In the genomic region with DNA sequence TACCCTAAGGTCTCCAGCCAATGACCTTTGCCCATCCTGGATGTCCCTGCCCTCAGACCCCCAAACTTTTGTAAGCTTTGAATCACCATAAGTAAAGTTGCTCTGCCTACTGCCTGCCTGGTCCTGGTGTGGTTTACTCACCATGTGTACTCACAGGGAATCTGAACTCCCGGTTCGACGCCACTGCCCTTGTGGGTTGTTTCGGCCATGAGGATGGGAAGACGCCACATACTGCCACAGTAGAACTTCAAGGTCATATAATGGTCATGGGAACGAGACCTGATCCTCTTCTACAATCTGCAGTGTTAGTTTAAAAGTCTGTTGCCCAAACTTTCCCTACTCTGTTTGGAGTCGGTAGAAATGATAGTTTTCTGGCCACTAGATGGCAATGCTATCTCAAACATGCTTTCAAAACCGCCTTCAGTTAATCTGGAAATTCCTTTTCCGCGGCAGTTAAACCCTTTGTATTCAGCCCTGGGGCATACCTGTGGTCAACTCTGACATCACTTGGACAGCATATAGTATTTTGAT, we compare ENCODE assay signal across 9 mouse cellular contexts. TPM values are rescaled to one million over a fixed set of nuclear protein-coding genes. Genes with fewer than 3 reads are reported as not detected.
DNase-seq lines count a peak whose midpoint lies in the region; ATAC-seq and TF ChIP-seq lines count a peak whose summit lies in the region.
"Had no signal": no experiment of that assay in that cellular context is flagged by ENCODE, and none has a peak within 500 bp of the region (broad histone marks: within the 10 kb centered on the region; RNA-seq: fewer than 3 reads in every experiment).

No protein-coding gene starts in this region.

- peak; percentile 81 for TF ChIP-seq CTCF in layer of hippocampus, adult 2 months (conservative IDR thresholded peaks at IDR 0.05)
- peak; percentile 78 for TF ChIP-seq CTCF in intestine, postnatal 0 days (IDR thresholded peaks at IDR 0.05; ENCODE audit: low read depth)

- ATAC-seq in intestine, postnatal 0 days: no peak; the same call in 1 of the 2 replicates
- ATAC-seq in midbrain, embryonic 11.5 days (ENCODE audit: low FRiP score): peak; percentile 42

- no peaks in the 10 kb centered on the region for H3K9me3 ChIP-seq in intestine, postnatal 0 days (ENCODE audit: control insufficient read depth)
- H3K9me3 ChIP-seq in midbrain, embryonic 11.5 days (ENCODE audit: control insufficient read depth, low read length): no peaks in the 10 kb centered on the region

- no peak overlapping the region for H3K4me3 ChIP-seq in layer of hippocampus, adult 2 months
- H3K4me3 ChIP-seq in intestine, postnatal 0 days (ENCODE audit: low read depth, low read length): no peak overlapping the region
- H3K4me3 ChIP-seq in midbrain, embryonic 11.5 days (ENCODE audit: low read depth, low read length): no peak overlapping the region

- H3K4me1 ChIP-seq in intestine, postnatal 0 days (replicated peaks; ENCODE audit: control insufficient read depth, insufficient read depth, low read length): no peaks in the 10 kb centered on the region
- H3K4me1 ChIP-seq in midbrain, embryonic 11.5 days (ENCODE audit: control insufficient read depth, insufficient read depth, low read length): no peaks in the 10 kb centered on the region

- no peaks in the 10 kb centered on the region for H3K27me3 ChIP-seq in intestine, postnatal 0 days (replicated peaks; ENCODE audit: control insufficient read depth, insufficient read depth, low read length)
- H3K27me3 ChIP-seq in midbrain, embryonic 11.5 days (ENCODE audit: control insufficient read depth, insufficient read depth, low read length): no peaks in the 10 kb centered on the region

- peak overlapping the region; percentile 50 for H3K4me2 ChIP-seq in intestine, postnatal 0 days (replicated peaks; ENCODE audit: low read depth)
- no peak overlapping the region for H3K4me2 ChIP-seq in midbrain, embryonic 11.5 days

- no peak overlapping the region for H3K9ac ChIP-seq in intestine, postnatal 0 days (ENCODE audit: low read depth, low read length)
- H3K9ac ChIP-seq in midbrain, embryonic 11.5 days (ENCODE audit: low read length): no peak overlapping the region

- no peak overlapping the region for H3K27ac ChIP-seq in layer of hippocampus, adult 2 months
- no peak overlapping the region for H3K27ac ChIP-seq in intestine, postnatal 0 days (ENCODE audit: low read depth, low read length)
- no peak overlapping the region for H3K27ac ChIP-seq in midbrain, embryonic 11.5 days (ENCODE audit: low read depth, low read length)

- WGBS in intestine, postnatal 0 days: 41% methylated on average over 10 of the region's 10 CpGs
- WGBS in midbrain, embryonic 11.5 days: 46% methylated on average over 10 of the region's 10 CpGs

- peak in 1 of 2 experiments; percentile 47 for DNase-seq in layer of hippocampus, adult 2 months (ENCODE audit: low spot score in 2 of 2)
- DNase-seq in layer of hippocampus, postnatal 25 days (ENCODE audit: extremely low spot score in 1 of 2, low spot score in 1 of 2): no peak
- DNase-seq in R1 (ENCODE audit: low read depth, low spot score): peak; percentile 25
- peak; percentile 20 for DNase-seq in fibroblast of lung, adult 2 months (ENCODE audit: low read depth)
- DNase-seq in midbrain, embryonic 11.5 days (ENCODE audit: low spot score, missing footprints): peak; percentile 85
- DNase-seq in gastrocnemius, postnatal 4 days (ENCODE audit: low spot score in 2 of 2): no peak
- DNase-seq in cerebellum, adult 11-12 months: no peak

- H3K36me3 ChIP-seq in intestine, postnatal 0 days (ENCODE audit: control insufficient read depth, insufficient read depth): no peaks in the 10 kb centered on the region
- no peaks in the 10 kb centered on the region for H3K36me3 ChIP-seq in midbrain, embryonic 11.5 days (ENCODE audit: control insufficient read depth, insufficient read depth, low read length)

RNA-seq across cellular contexts. Expression of a gene that starts 2.1 kb away (rescaled TPM):
- total RNA-seq in layer of hippocampus, adult 2 months (2021): not detected
- total RNA-seq in layer of hippocampus, postnatal 25 days (2021): not detected
- polyA plus RNA-seq in intestine, postnatal 0 days (2015; fragmentation: Nextera tagmentation; extraction: Ambion mirVana): 32.5 and 33.9 TPM in 2 replicates
- polyA plus RNA-seq in midbrain, embryonic 11.5 days (2014; fragmentation: Nextera tagmentation; extraction: Ambion mirVana): not detected in 2 replicates
- under 1 TPM in 1 of 2 experiments, not detected in 1; 0.34 TPM for total RNA-seq in gastrocnemius, postnatal 4 days (2021)
- total RNA-seq: neutrophil, adult 5-6 weeks had no signal

RNA-seq across cellular contexts. Expression of a gene that starts 35.5 kb away (rescaled TPM):
- total RNA-seq in layer of hippocampus, adult 2 months (2021): not detected
- not detected for total RNA-seq in layer of hippocampus, postnatal 25 days (2021)
- 0.31 and 0.42 TPM in 2 replicates for polyA plus RNA-seq in intestine, postnatal 0 days (2015; fragmentation: Nextera tagmentation; extraction: Ambion mirVana)
- 0.54 and 0.57 TPM in 2 replicates for polyA plus RNA-seq in midbrain, embryonic 11.5 days (2014; fragmentation: Nextera tagmentation; extraction: Ambion mirVana)
- under 1 TPM in 1 of 2 experiments, not detected in 1; 0.16 TPM for total RNA-seq in gastrocnemius, postnatal 4 days (2021)
- total RNA-seq: neutrophil, adult 5-6 weeks had no signal

Comparison
In these comparisons a context has a peak if more than half of its experiments do, and no peak if none do; other contexts are left out.
1. DNase-seq: peak in R1 (single experiment), fibroblast of lung, adult 2 months (single experiment) and midbrain, embryonic 11.5 days (single experiment); none in layer of hippocampus, postnatal 25 days (0 of 2), gastrocnemius, postnatal 4 days (0 of 2) and cerebellum, adult 11-12 months (single experiment).